Mouse (Mus musculus): ENCODE data around the gene Best2. TPM values are rescaled to one million over a fixed set of nuclear protein-coding genes. Genes with fewer than 3 reads are reported as not detected.

The Best2 gene
- polyA plus RNA-seq, 1 experiment, result 0.27 TPM

GRCm38 (mm10) chr8:85035728-85036310 is 21.5 kb upstream of the Best2 start:
- no peaks in the 10 kb centered on the region for H3K27me3 ChIP-seq (replicated peaks)
- peaks cover 43% of the 10 kb centered on the region for H3K36me3 ChIP-seq (replicated peaks; ENCODE audit: low read length)
- TF ChIP-seq FLI1 (IDR thresholded peaks at IDR 0.05; ENCODE audit: low read length) (no peak), GATA1 (IDR thresholded peaks at IDR 0.05; ENCODE audit: borderline replicate concordance, low read length) (no peak)
- peak overlapping the region; percentile 96 for H3K4me3 ChIP-seq (replicated peaks)
- no peaks in the 10 kb centered on the region for H3K9me3 ChIP-seq
- H3K4me1 ChIP-seq, result peaks cover 59% of the 10 kb centered on the region

GRCm38 (mm10) chr8:85035165-85035727 is 20.9 kb upstream of the Best2 start:
- H3K4me1 ChIP-seq, result peaks cover 57% of the 10 kb centered on the region

GRCm38 (mm10) chr8:85034764-85035163 is 20.4 kb upstream of the Best2 start:
- H3K36me3 ChIP-seq (replicated peaks; ENCODE audit: low read length), result peaks cover 43% of the 10 kb centered on the region
- H3K4me1 ChIP-seq, result peaks cover 57% of the 10 kb centered on the region
- no peaks in the 10 kb centered on the region for H3K27me3 ChIP-seq (replicated peaks)
- H3K9me3 ChIP-seq, result no peaks in the 10 kb centered on the region
- H3K4me3 ChIP-seq (replicated peaks), result peak overlapping the region; percentile 96
- TF ChIP-seq FLI1 (IDR thresholded peaks at IDR 0.05; ENCODE audit: low read length), result no peak
- no peak for TF ChIP-seq GATA1 (IDR thresholded peaks at IDR 0.05; ENCODE audit: borderline replicate concordance, low read length)

More at GRCm38 (mm10) chr8:85035165-85035727, 20.9 kb upstream of the Best2 start:
- no peaks in the 10 kb centered on the region for H3K9me3 ChIP-seq
- peaks cover 43% of the 10 kb centered on the region for H3K36me3 ChIP-seq (replicated peaks; ENCODE audit: low read length)
- H3K4me3 ChIP-seq (replicated peaks), result peak overlapping the region; percentile 96
- H3K27me3 ChIP-seq (replicated peaks), result no peaks in the 10 kb centered on the region
- TF ChIP-seq FLI1 (IDR thresholded peaks at IDR 0.05; ENCODE audit: low read length), result no peak
- no peak for TF ChIP-seq GATA1 (IDR thresholded peaks at IDR 0.05; ENCODE audit: borderline replicate concordance, low read length)

GRCm38 (mm10) chr8:85033867-85034266 is 19.5 kb upstream of the Best2 start:
- no peaks in the 10 kb centered on the region for H3K27me3 ChIP-seq (replicated peaks)
- H3K36me3 ChIP-seq (replicated peaks; ENCODE audit: low read length), result peaks cover 51% of the 10 kb centered on the region
- H3K4me1 ChIP-seq, result peaks cover 59% of the 10 kb centered on the region
- H3K9me3 ChIP-seq, result no peaks in the 10 kb centered on the region
- no peak overlapping the region for H3K4me3 ChIP-seq (replicated peaks)
- no peak for TF ChIP-seq FLI1 (IDR thresholded peaks at IDR 0.05; ENCODE audit: low read length)
- no peak for TF ChIP-seq GATA1 (IDR thresholded peaks at IDR 0.05; ENCODE audit: borderline replicate concordance, low read length)

GRCm38 (mm10) chr8:85032622-85033311 is 18.4 kb upstream of the Best2 start:
- H3K4me3 ChIP-seq (replicated peaks), result no peak overlapping the region

GRCm38 (mm10) chr8:85029271-85029670 is 14.9 kb upstream of the Best2 start:
- H3K27me3 ChIP-seq (replicated peaks), result no peaks in the 10 kb centered on the region
- H3K9me3 ChIP-seq, result no peaks in the 10 kb centered on the region
- peaks cover 55% of the 10 kb centered on the region for H3K36me3 ChIP-seq (replicated peaks; ENCODE audit: low read length)
- H3K4me1 ChIP-seq, result peaks cover 58% of the 10 kb centered on the region
- TF ChIP-seq FLI1 (IDR thresholded peaks at IDR 0.05; ENCODE audit: low read length) (no peak), GATA1 (IDR thresholded peaks at IDR 0.05; ENCODE audit: borderline replicate concordance, low read length) (no peak)
- H3K4me3 ChIP-seq (replicated peaks), result peak overlapping the region; percentile 99

More at GRCm38 (mm10) chr8:85032622-85033311, 18.4 kb upstream of the Best2 start:
- peaks cover 55% of the 10 kb centered on the region for H3K36me3 ChIP-seq (replicated peaks; ENCODE audit: low read length)
- peaks cover 61% of the 10 kb centered on the region for H3K4me1 ChIP-seq
- no peak for TF ChIP-seq GATA1 (IDR thresholded peaks at IDR 0.05; ENCODE audit: borderline replicate concordance, low read length)
- TF ChIP-seq FLI1 (IDR thresholded peaks at IDR 0.05; ENCODE audit: low read length), result no peak
- no peaks in the 10 kb centered on the region for H3K27me3 ChIP-seq (replicated peaks)
- H3K9me3 ChIP-seq, result no peaks in the 10 kb centered on the region

GRCm38 (mm10) chr8:85027922-85028321 is 13.6 kb upstream of the Best2 start:
- no peaks in the 10 kb centered on the region for H3K27me3 ChIP-seq (replicated peaks)
- TF ChIP-seq FLI1 (IDR thresholded peaks at IDR 0.05; ENCODE audit: low read length) (no peak), GATA1 (IDR thresholded peaks at IDR 0.05; ENCODE audit: borderline replicate concordance, low read length) (no peak)
- no peaks in the 10 kb centered on the region for H3K9me3 ChIP-seq
- peaks cover 58% of the 10 kb centered on the region for H3K4me1 ChIP-seq
- H3K4me3 ChIP-seq (replicated peaks), result peak overlapping the region; percentile 99
- peaks cover 57% of the 10 kb centered on the region for H3K36me3 ChIP-seq (replicated peaks; ENCODE audit: low read length)

- H3K9me3 ChIP-seq, result no peaks in the 10 kb centered on the region
These were observed 13.2 kb upstream of the Best2 start for GRCm38 (mm10) chr8:85027516-85027855.

GRCm38 (mm10) chr8:85026670-85027515 is 12.6 kb upstream of the Best2 start, which contains the start of gene Trir:
TSS of gene Trir (plus strand) at chr8:85026823.
- Histone ChIP-seq H3K36me3 (replicated peaks; ENCODE audit: low read length) (peaks cover 55% of the 10 kb centered on the region), H3K4me1 (peaks cover 56% of the 10 kb centered on the region), H3K4me3 (replicated peaks) (peak within 1 kb of the TSS; percentile 99), H3K9me3 (no peaks in the 10 kb centered on the region), H3K27me3 (replicated peaks) (no peaks in the 10 kb centered on the region)
- TF ChIP-seq FLI1 (IDR thresholded peaks at IDR 0.05; ENCODE audit: low read length) (no peak), GATA1 (IDR thresholded peaks at IDR 0.05; ENCODE audit: borderline replicate concordance, low read length) (no peak)

More at GRCm38 (mm10) chr8:85027516-85027855, 13.2 kb upstream of the Best2 start:
- Histone ChIP-seq H3K27me3 (replicated peaks) (no peaks in the 10 kb centered on the region), H3K4me1 (peaks cover 56% of the 10 kb centered on the region), H3K4me3 (replicated peaks) (peak overlapping the region; percentile 99), H3K36me3 (replicated peaks; ENCODE audit: low read length) (peaks cover 55% of the 10 kb centered on the region)
- no peak for TF ChIP-seq GATA1 (IDR thresholded peaks at IDR 0.05; ENCODE audit: borderline replicate concordance, low read length)
- no peak for TF ChIP-seq FLI1 (IDR thresholded peaks at IDR 0.05; ENCODE audit: low read length)
